Mouse (Mus musculus): ENCODE results near the gene Tmod1. TPM values are rescaled to one million over a fixed set of nuclear protein-coding genes. Genes with fewer than 3 reads are reported as not detected.

Tmod1 gene
- polyA plus RNA-seq, 1 experiment from 2014 or later: 15.0 TPM

- 91% methylated on average over 8 of the region's 8 CpGs for WGBS
- no peak for ATAC-seq
- no peaks in the 10 kb centered on the region for H3K4me1 ChIP-seq (ENCODE audit: insufficient read depth, low read depth, low read length)
- H3K27me3 ChIP-seq (replicated peaks; ENCODE audit: insufficient read depth, low read length): no peaks in the 10 kb centered on the region
- no peak overlapping the region for H3K9ac ChIP-seq (replicated peaks; ENCODE audit: low read depth)
- no peak for TF ChIP-seq EP300 (IDR thresholded peaks at IDR 0.05)
- no peak for TF ChIP-seq CTCF (IDR thresholded peaks at IDR 0.05)
- H3K9me3 ChIP-seq (ENCODE audit: low read length): no peaks in the 10 kb centered on the region
- H3K4me2 ChIP-seq (replicated peaks; ENCODE audit: low read depth, low read length): no peak overlapping the region
- no peak overlapping the region for H3K4me3 ChIP-seq (ENCODE audit: low read depth, low read length)
- H3K36me3 ChIP-seq (ENCODE audit: insufficient read depth, low read length): peaks cover 24% of the 10 kb centered on the region; the same call in 1 of the 2 replicates
- H3K27ac ChIP-seq (ENCODE audit: low read length): no peak overlapping the region
- DNase-seq (ENCODE audit: low spot score): no peak
Measured at GRCm38 (mm10) chr4:46129311-46130004, 90.7 kb downstream of the Tmod1 start.

- TF ChIP-seq EP300 (IDR thresholded peaks at IDR 0.05): no peak
- TF ChIP-seq CTCF (IDR thresholded peaks at IDR 0.05): peak; percentile 82
- ATAC-seq: no peak
- H3K36me3 ChIP-seq (ENCODE audit: insufficient read depth, low read length): peaks cover 20% of the 10 kb centered on the region; the same call in 1 of the 2 replicates
Measured at GRCm38 (mm10) chr4:46130221-46130620, 91.5 kb downstream of the Tmod1 start.

GRCm38 (mm10) chr4:46131791-46132190, 93.1 kb downstream of the Tmod1 start:
- no peak overlapping the region for H3K27ac ChIP-seq (ENCODE audit: low read length)
- no peak overlapping the region for H3K4me2 ChIP-seq (replicated peaks; ENCODE audit: low read depth, low read length)
- H3K27me3 ChIP-seq (replicated peaks; ENCODE audit: insufficient read depth, low read length): no peaks in the 10 kb centered on the region
- 81% methylated on average over 6 of the region's 6 CpGs for WGBS
- ATAC-seq (no peak), DNase-seq (ENCODE audit: low spot score) (no peak)
- H3K36me3 ChIP-seq (ENCODE audit: insufficient read depth, low read length): peaks cover 15% of the 10 kb centered on the region; the same call in 1 of the 2 replicates
- no peak overlapping the region for H3K4me3 ChIP-seq (ENCODE audit: low read depth, low read length)
- TF ChIP-seq EP300 (IDR thresholded peaks at IDR 0.05) (no peak), CTCF (IDR thresholded peaks at IDR 0.05) (no peak)
- no peaks in the 10 kb centered on the region for H3K4me1 ChIP-seq (ENCODE audit: insufficient read depth, low read depth, low read length)
- H3K9ac ChIP-seq (replicated peaks; ENCODE audit: low read depth): no peak overlapping the region
- H3K9me3 ChIP-seq (ENCODE audit: low read length): no peaks in the 10 kb centered on the region

More at GRCm38 (mm10) chr4:46130221-46130620, 91.5 kb downstream of the Tmod1 start:
- 73% methylated on average over 3 of the region's 3 CpGs for WGBS
- no peak overlapping the region for H3K9ac ChIP-seq (replicated peaks; ENCODE audit: low read depth)
- no peak overlapping the region for H3K27ac ChIP-seq (ENCODE audit: low read length)
- DNase-seq (ENCODE audit: low spot score): peak; percentile 49
- H3K4me1 ChIP-seq (ENCODE audit: insufficient read depth, low read depth, low read length): no peaks in the 10 kb centered on the region
- no peaks in the 10 kb centered on the region for H3K27me3 ChIP-seq (replicated peaks; ENCODE audit: insufficient read depth, low read length)
- H3K4me2 ChIP-seq (replicated peaks; ENCODE audit: low read depth, low read length): no peak overlapping the region
- H3K9me3 ChIP-seq (ENCODE audit: low read length): no peaks in the 10 kb centered on the region
- H3K4me3 ChIP-seq (ENCODE audit: low read depth, low read length): no peak overlapping the region

- Histone ChIP-seq H3K4me3 (ENCODE audit: low read depth, low read length) (peak overlapping the region; percentile 83), H3K4me2 (replicated peaks; ENCODE audit: low read depth, low read length) (peak overlapping the region; percentile 87), H3K4me1 (ENCODE audit: insufficient read depth, low read depth, low read length) (peaks cover 16% of the 10 kb centered on the region; the same call in 1 of the 2 replicates), H3K9ac (replicated peaks; ENCODE audit: low read depth) (peak overlapping the region; percentile 90), H3K36me3 (ENCODE audit: insufficient read depth, low read length) (no peaks in the 10 kb centered on the region; the same call in 1 of the 2 replicates), H3K9me3 (ENCODE audit: low read length) (no peaks in the 10 kb centered on the region), H3K27me3 (replicated peaks; ENCODE audit: insufficient read depth, low read length) (no peaks in the 10 kb centered on the region), H3K27ac (ENCODE audit: low read length) (peak overlapping the region; percentile 99)
- DNase-seq (ENCODE audit: low spot score) (peak; percentile 66), ATAC-seq (peak; percentile 48)
- 2% methylated on average over 17 of the region's 17 CpGs for WGBS
- TF ChIP-seq CTCF (IDR thresholded peaks at IDR 0.05): no peak
- TF ChIP-seq EP300 (IDR thresholded peaks at IDR 0.05): no peak
Measured at GRCm38 (mm10) chr4:46137629-46138286, 99.0 kb downstream of the Tmod1 start.

GRCm38 (mm10) chr4:46138287-46139222, 99.8 kb downstream of the Tmod1 start, which contains the start of the genes Ncbp1 and Tstd2:
TSS of gene Ncbp1 (plus strand) at chr4:46138613.
TSS of gene Tstd2 (minus strand) at chr4:46138694.
- Histone ChIP-seq H3K27me3 (replicated peaks; ENCODE audit: insufficient read depth, low read length) (no peaks in the 10 kb centered on the region), H3K9ac (replicated peaks; ENCODE audit: low read depth) (peak within 1 kb of the TSS; percentile 90), H3K27ac (ENCODE audit: low read length) (peak within 1 kb of the TSS; percentile 99), H3K4me3 (ENCODE audit: low read depth, low read length) (peak within 1 kb of the TSS; percentile 83), H3K4me2 (replicated peaks; ENCODE audit: low read depth, low read length) (peak within 1 kb of the TSS; percentile 87), H3K4me1 (ENCODE audit: insufficient read depth, low read depth, low read length) (peaks cover 16% of the 10 kb centered on the region; the same call in 1 of the 2 replicates), H3K36me3 (ENCODE audit: insufficient read depth, low read length) (no peaks in the 10 kb centered on the region), H3K9me3 (ENCODE audit: low read length) (no peaks in the 10 kb centered on the region)
- TF ChIP-seq CTCF (IDR thresholded peaks at IDR 0.05): peak; percentile 10; the same call in 1 of the 2 replicates
- no peak for TF ChIP-seq EP300 (IDR thresholded peaks at IDR 0.05)
- peak; percentile 94 for DNase-seq (ENCODE audit: low spot score)
- under 1% methylated on average over 86 of the region's 90 CpGs for WGBS
- ATAC-seq: peak; percentile 96

Measured in lung, postnatal 0 days (tissue).